20 mouse cellular contexts compared by ENCODE assay signal in genomic region chr12:104818057-104818456, GRCm38 (mm10). TPM values are rescaled to one million over a fixed set of nuclear protein-coding genes. Genes with fewer than 3 reads are reported as not detected.
DNase-seq lines count a peak whose midpoint lies in the region; ATAC-seq and TF ChIP-seq lines count a peak whose summit lies in the region.
"Had no signal": no experiment of that assay in that cellular context is flagged by ENCODE, and none has a peak within 500 bp of the region (broad histone marks: within the 10 kb centered on the region; RNA-seq: fewer than 3 reads in every experiment).

No protein-coding gene starts in this region.

- 0 out of 2 replicates have a peak, but pooled peaks cover under 1% of the 10 kb centered on the region for H3K27me3 ChIP-seq in forebrain, embryonic 12.5 days
- no peaks in the 10 kb centered on the region for H3K27me3 ChIP-seq in forebrain, embryonic 11.5 days (ENCODE audit: control insufficient read depth, insufficient read depth, low read length)
- no peaks in the 10 kb centered on the region for H3K27me3 ChIP-seq in kidney, embryonic 14.5 days (ENCODE audit: control insufficient read depth, insufficient read depth, low read length)
- no peaks in the 10 kb centered on the region for H3K27me3 ChIP-seq in midbrain, embryonic 14.5 days (ENCODE audit: control insufficient read depth, insufficient read depth, low read length)
- H3K27me3 ChIP-seq: embryonic facial prominence, embryonic 12.5 days; hindbrain, embryonic 15.5 days had no signal

- no peak for TF ChIP-seq CTCF in lung, adult 2 months (IDR thresholded peaks at IDR 0.05; ENCODE audit: insufficient read depth, low read length)

- no peaks in the 10 kb centered on the region for H3K9me3 ChIP-seq in forebrain, embryonic 12.5 days
- H3K9me3 ChIP-seq in forebrain, embryonic 11.5 days (ENCODE audit: control insufficient read depth, low read length) = no peaks in the 10 kb centered on the region
- H3K9me3 ChIP-seq in kidney, embryonic 14.5 days (ENCODE audit: control insufficient read depth, low read length) = no peaks in the 10 kb centered on the region
- H3K9me3 ChIP-seq in midbrain, embryonic 14.5 days (ENCODE audit: control insufficient read depth, low read length) = no peaks in the 10 kb centered on the region
- H3K9me3 ChIP-seq: embryonic facial prominence, embryonic 12.5 days; hindbrain, embryonic 15.5 days; neural tube, embryonic 13.5 days had no signal

- H3K27ac ChIP-seq in forebrain, embryonic 12.5 days = no peak overlapping the region
- no peak overlapping the region for H3K27ac ChIP-seq in forebrain, embryonic 11.5 days (ENCODE audit: low read depth, low read length)
- H3K27ac ChIP-seq in kidney, embryonic 14.5 days (ENCODE audit: low read depth, low read length) = no peak overlapping the region
- no peak overlapping the region for H3K27ac ChIP-seq in midbrain, embryonic 14.5 days (replicated peaks; ENCODE audit: low read depth, low read length)
- H3K27ac ChIP-seq: embryonic facial prominence, embryonic 12.5 days; heart, adult 2 months; hindbrain, embryonic 15.5 days; macrophage; neural tube, embryonic 13.5 days had no signal

- no peaks in the 10 kb centered on the region for H3K36me3 ChIP-seq in forebrain, embryonic 12.5 days (replicated peaks)
- no peaks in the 10 kb centered on the region for H3K36me3 ChIP-seq in forebrain, embryonic 11.5 days (ENCODE audit: control insufficient read depth, insufficient read depth, low read length)
- no peaks in the 10 kb centered on the region for H3K36me3 ChIP-seq in kidney, embryonic 14.5 days (ENCODE audit: control insufficient read depth, insufficient read depth, low read length)
- no peaks in the 10 kb centered on the region for H3K36me3 ChIP-seq in midbrain, embryonic 14.5 days (ENCODE audit: control insufficient read depth, insufficient read depth, low read length)
- H3K36me3 ChIP-seq: embryonic facial prominence, embryonic 12.5 days; hindbrain, embryonic 15.5 days; neural tube, embryonic 13.5 days had no signal

- H3K4me1 ChIP-seq in forebrain, embryonic 12.5 days = peaks cover 34% of the 10 kb centered on the region
- H3K4me1 ChIP-seq in forebrain, embryonic 11.5 days (replicated peaks; ENCODE audit: control insufficient read depth, insufficient read depth, low read length) = peaks cover 8% of the 10 kb centered on the region
- peaks cover 23% of the 10 kb centered on the region for H3K4me1 ChIP-seq in kidney, embryonic 14.5 days (ENCODE audit: control insufficient read depth, insufficient read depth, low read length)
- no peaks in the 10 kb centered on the region for H3K4me1 ChIP-seq in lung, adult 2 months (ENCODE audit: control insufficient read depth, insufficient read depth, low read length)
- peaks cover 5% of the 10 kb centered on the region; the same call in 1 of the 2 replicates for H3K4me1 ChIP-seq in midbrain, embryonic 14.5 days (ENCODE audit: control insufficient read depth, insufficient read depth, low read length)

- no peak overlapping the region for H3K4me3 ChIP-seq in forebrain, embryonic 12.5 days (replicated peaks)
- no peak overlapping the region for H3K4me3 ChIP-seq in forebrain, embryonic 11.5 days (ENCODE audit: low read depth, low read length)
- H3K4me3 ChIP-seq in kidney, embryonic 14.5 days (ENCODE audit: low read length) = no peak overlapping the region
- H3K4me3 ChIP-seq in lung, adult 2 months (replicated peaks; ENCODE audit: extremely low read depth, low read depth, low read length) = no peak overlapping the region
- H3K4me3 ChIP-seq in midbrain, embryonic 14.5 days (replicated peaks; ENCODE audit: low read depth, low read length) = no peak overlapping the region
- H3K4me3 ChIP-seq: embryonic facial prominence, embryonic 12.5 days; heart, adult 2 months; hindbrain, embryonic 15.5 days; neural tube, embryonic 13.5 days had no signal

- 75% methylated on average over 7 of the region's 7 CpGs for WGBS in forebrain, embryonic 12.5 days
- 80% methylated on average over 7 of the region's 7 CpGs for WGBS in forebrain, embryonic 11.5 days
- 72% methylated on average over 7 of the region's 7 CpGs for WGBS in kidney, embryonic 14.5 days
- WGBS in lung, adult 2 months = 49% methylated on average over 7 of the region's 7 CpGs
- WGBS in midbrain, embryonic 14.5 days = 77% methylated on average over 7 of the region's 7 CpGs

- ATAC-seq in forebrain, embryonic 12.5 days (ENCODE audit: low FRiP score) = no peak
- no peak for ATAC-seq in forebrain, embryonic 11.5 days (replicated peaks; ENCODE audit: low FRiP score)
- ATAC-seq in kidney, embryonic 14.5 days (ENCODE audit: low FRiP score, low TSS enrichment) = no peak
- ATAC-seq in midbrain, embryonic 14.5 days (ENCODE audit: low FRiP score, low TSS enrichment) = no peak
- ATAC-seq: forebrain, postnatal 0 days had no signal

- H3K9ac ChIP-seq in forebrain, embryonic 12.5 days = 0 out of 2 replicates have a peak overlapping the region, but pooled peaks have one; percentile 12
- H3K9ac ChIP-seq in forebrain, embryonic 11.5 days (ENCODE audit: low read length) = no peak overlapping the region
- H3K9ac ChIP-seq in kidney, embryonic 14.5 days (ENCODE audit: low read depth, low read length) = no peak overlapping the region
- H3K9ac ChIP-seq in midbrain, embryonic 14.5 days (replicated peaks; ENCODE audit: low read length) = no peak overlapping the region
- H3K9ac ChIP-seq: embryonic facial prominence, embryonic 12.5 days; forebrain, postnatal 0 days; hindbrain, embryonic 15.5 days had no signal

- no peak overlapping the region for H3K4me2 ChIP-seq in forebrain, embryonic 12.5 days
- H3K4me2 ChIP-seq in forebrain, embryonic 11.5 days (ENCODE audit: low read depth, low read length, severe bottlenecking) = no peak overlapping the region
- no peak overlapping the region for H3K4me2 ChIP-seq in kidney, embryonic 14.5 days (replicated peaks; ENCODE audit: low read depth, low read length)
- H3K4me2 ChIP-seq in midbrain, embryonic 14.5 days (ENCODE audit: low read length) = no peak overlapping the region
- H3K4me2 ChIP-seq: embryonic facial prominence, embryonic 12.5 days; hindbrain, embryonic 15.5 days; liver, embryonic 11.5 days; midbrain, embryonic 11.5 days; neural tube, embryonic 13.5 days had no signal

- DNase-seq in forebrain, embryonic 11.5 days (ENCODE audit: low spot score) = no peak
- DNase-seq in kidney, postnatal 25 days = peak; percentile 51 to 56
- DNase-seq in lung, adult 2 months = peak; percentile 49
- DNase-seq in midbrain, embryonic 14.5 days = no peak
- DNase-seq in MN1 (ENCODE audit: low spot score) = no peak
- DNase-seq: cerebellum, adult 11-12 months; forebrain, postnatal 0 days; heart, adult 2 months; heart, postnatal 14 days; kidney, adult 11 months; layer of hippocampus, postnatal 36 days; thymus, postnatal 25 days had no signal

- TF ChIP-seq POLR2A in lung, adult 2 months (IDR thresholded peaks at IDR 0.05; ENCODE audit: borderline replicate concordance, extremely low read depth, low read depth, low read length) = no peak

RNA-seq across cellular contexts. Expression of gene Clmn, which starts 46.8 kb away (rescaled TPM):
- 2.6 and 2.8 TPM in 2 replicates for polyA plus RNA-seq in forebrain, embryonic 12.5 days (2016; fragmentation: Nextera tagmentation; extraction: Ambion mirVana)
- polyA plus RNA-seq in forebrain, embryonic 11.5 days (2014; fragmentation: Nextera tagmentation; extraction: Ambion mirVana) = 2.8 and 3.2 TPM in 2 replicates
- 3.3 and 5.3 TPM in 2 replicates for polyA plus RNA-seq in kidney, embryonic 14.5 days (2014; fragmentation: Nextera tagmentation; extraction: Ambion mirVana)
- polyA plus RNA-seq in lung, adult 2 months (2012; rRNA removed) = 3.4 and 6.1 TPM in 2 replicates
- 0.81 and 0.99 TPM in 2 replicates for polyA plus RNA-seq in midbrain, embryonic 14.5 days (2014; fragmentation: Nextera tagmentation; extraction: Ambion mirVana)
- polyA plus RNA-seq: macrophage had no signal

Comparison
In these comparisons a context has a peak if more than half of its experiments do, and no peak if none do; other contexts are left out.
1. DNase-seq: peak in kidney, postnatal 25 days (2 of 2) and lung, adult 2 months (single experiment); none in forebrain, embryonic 11.5 days (single experiment), midbrain, embryonic 14.5 days (single experiment) and MN1 (single experiment).